Mouse (Mus musculus): ENCODE results near the gene Dcst1.
A peak's percentile ranks its signal among the peaks of the same experiment; 100 is the strongest.

The Dcst1 gene

DNA sequence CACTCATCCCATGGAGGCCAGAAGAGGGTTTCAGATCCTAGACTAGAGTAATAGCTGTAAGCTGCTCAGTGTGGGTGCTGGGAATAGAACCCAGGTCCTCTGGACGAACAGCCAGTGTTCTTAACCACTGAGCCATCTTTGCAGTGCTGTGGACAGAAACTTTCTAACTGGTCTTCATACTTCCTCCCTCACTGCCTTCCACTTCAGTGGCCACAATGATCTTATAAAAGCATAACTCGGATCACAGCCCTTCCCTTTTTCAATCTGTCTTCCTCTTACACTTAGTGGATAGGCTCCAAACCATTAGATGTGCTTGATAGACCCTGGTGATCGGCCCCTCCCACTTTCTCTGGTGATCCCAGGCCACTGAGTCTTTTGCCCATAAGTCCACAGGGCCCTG lies 4.8 kb downstream of the Dcst1 start:
- DNase-seq, result no peak

DNA sequence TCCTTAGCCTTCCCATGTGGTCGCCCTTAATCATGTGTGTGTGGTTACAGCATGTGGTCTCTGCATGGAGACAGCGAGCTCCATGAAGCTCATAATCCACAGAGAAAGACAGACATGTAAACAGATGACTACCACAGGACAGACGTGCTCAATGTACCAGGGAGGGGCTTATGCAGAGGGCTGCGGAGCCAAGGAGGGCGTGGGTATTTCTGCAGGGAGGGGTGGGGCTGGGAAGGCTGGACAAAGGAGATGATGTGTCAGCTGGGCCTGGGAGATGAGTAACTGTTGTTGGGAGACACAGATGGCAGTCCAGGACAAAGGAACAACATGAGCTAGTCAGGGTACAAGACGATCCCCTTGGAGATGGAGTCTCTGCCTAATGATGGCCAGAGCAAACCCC lies 5.4 kb downstream of the Dcst1 start:
- DNase-seq, result peak; percentile 48

DNA sequence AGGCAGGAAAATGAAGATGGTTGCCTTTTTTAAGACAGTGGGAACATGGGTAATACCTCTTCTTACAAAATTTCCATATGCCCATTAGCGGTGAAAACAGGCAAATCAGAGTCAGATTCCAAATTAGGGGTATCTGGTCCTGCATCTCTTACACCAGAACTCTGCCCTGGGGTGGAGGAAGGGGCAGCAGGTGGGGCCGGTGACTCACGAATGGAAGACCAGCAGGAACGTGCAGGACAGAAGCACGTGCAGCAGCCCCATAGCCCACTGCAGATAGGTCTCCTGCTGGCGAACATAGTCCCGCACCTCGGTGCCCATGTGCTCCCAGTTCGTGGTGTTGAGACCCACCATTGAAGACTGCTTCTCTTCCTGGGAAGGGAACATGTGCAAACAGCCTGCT lies 9.0 kb downstream of the Dcst1 start:
- no peak for DNase-seq

DNA sequence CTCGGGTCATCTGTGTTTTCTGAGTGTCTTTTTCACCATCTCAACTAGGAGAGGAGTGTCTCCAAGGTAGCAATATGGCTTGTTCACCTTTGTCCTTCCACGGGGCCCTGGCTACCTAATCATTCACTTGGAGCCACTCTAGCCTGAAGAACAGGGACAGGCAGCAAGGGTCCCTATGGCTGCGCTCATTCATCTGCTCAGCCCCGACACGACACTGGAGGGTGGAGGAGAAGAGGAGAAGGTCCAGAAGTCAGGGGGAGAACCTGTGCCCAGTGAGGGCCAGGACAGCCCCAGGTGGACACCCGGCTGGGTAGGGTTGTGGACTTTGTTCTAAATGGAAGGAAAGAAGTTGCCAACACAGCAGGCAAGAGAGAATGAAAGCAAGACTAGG lies 9.5 kb downstream of the Dcst1 start:
- DNase-seq, result no peak

DNA sequence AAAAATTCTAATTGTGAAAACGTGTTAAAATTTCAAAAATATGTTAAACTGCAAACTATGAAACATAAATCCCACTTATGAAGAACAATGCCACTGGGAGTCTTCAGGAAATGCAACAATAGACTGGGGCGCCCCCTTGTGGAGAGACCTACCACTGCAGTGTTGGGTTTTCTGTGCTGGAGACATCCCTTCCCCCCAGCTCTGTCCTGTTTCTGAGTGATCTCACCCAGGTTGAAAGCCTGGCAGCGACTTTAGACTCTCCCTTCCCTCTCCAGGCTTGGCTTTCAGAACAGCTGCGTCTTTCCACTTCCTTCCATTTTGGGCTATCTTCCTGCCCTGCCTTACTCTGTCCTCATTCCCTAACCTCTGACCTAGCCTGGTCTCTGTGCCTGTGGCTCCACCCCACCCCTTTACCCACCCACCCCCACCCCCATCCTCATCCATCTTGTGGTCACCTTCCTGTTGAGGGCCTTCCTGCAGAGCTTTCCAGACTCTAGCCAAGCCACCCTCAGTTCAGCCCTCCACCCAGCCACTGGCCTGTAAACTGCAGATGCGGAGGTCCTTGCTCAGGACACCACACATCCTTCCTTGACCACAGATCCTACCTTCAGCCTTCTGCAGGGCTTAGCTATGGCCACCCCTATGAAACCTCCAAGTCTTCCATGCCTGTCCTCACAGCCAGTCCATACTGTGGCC lies 10.1 kb downstream of the Dcst1 start:
- DNase-seq, result peak; percentile 87

DNA sequence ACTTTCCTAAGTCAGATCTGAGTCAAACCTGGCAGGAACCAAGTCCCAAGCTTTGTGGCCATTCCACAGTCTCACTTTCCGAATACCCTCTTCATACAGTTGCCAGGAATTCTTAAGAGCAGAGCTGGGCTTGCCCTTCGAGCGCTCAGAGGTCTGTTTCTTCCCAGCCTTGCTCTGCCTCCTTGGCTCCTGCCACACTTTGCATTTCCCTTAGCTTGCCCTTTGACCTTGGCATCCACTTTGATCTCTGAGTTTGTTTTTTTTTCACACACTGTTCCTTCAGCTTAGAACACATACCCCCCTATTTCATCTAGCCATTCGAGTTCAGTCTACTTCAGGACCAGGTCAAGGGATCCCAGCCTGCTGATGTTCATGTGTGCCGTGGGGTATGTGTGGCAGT lies 13.8 kb downstream of the Dcst1 start:
- DNase-seq, result no peak

DNA sequence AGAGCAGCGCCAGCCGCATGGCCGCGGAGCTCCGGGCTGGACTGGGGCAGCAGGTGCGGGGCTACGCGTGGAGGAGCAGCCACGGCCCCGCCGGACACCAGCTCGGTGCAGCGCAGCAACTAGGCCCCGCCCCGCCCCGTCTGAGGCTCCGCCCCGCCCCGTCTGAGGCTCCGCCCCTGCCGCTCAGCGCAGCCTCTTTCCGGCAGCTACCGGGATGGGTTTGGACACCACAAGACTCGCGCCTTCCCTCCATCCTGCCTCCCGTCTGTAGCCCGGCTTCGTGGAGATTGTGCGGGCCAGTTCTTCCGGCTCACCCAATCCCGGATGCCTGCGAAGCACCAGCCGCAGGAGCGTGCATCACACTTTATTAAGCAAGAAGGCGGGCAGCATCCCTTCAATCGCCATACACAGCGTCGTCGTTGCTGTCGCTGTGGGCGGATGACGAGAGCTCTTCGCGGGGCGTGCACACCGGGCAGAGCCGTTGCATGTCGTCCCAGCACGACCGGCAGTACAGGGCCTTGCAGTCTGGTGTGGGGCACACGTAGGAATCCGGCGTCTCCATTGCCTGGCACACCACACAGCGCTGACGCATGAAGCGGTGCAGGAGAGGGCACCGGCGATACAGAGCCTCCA lies 15.1 kb downstream of the Dcst1 start, which contains the start of gene Adam15:
Gene Adam15, minus strand, starts transcription at position 128 of the 633 bp plus-strand sequence.
- peak; percentile 92 for DNase-seq

DNA sequence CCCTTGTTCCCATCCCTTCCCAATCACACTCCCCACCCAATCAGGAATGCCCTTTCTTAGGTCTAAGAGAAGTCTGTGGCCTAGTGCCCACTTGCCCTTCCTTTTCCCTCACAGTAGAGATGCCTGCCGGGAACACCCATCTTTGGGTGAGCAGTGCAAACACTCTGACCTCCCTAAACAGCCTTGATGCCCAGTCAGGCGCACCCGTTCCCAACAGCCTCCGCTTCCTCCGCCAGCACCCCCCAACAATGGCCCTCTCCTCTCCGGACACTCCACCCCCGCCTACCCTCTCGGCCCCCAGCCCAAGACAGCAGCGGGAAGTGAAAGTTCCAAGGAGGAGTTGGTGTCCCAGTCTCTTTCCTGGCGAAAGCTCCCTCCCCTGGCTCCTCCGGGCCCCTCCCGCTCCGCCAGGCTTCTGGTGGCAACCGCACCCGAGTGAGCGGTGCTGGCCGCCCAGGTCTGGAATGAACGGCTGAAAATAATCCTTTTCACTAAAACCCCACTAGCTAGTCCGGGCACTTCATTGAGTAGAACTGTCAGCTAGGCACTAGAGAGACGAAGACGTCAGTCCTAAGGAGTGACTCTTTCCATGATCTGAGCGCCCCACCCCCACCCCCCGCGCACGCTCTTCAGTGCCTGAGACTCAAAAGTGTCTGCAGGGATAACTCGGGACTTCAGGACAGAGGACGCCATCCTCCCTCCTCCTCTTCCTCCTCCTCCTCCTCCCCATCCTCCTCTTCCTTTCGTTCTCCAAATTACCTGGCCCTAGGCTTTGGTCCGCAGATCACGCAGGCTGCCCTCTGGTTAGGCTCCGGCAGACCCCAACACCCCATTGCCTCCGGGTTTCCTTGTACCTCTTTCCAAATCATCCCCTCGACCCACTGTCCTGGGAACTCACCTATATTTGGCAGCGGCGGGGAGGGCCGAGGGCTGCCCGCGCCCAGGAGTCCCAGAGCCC lies 15.9 kb downstream of the Dcst1 start:
- DNase-seq, result peak; percentile 51

DNA sequence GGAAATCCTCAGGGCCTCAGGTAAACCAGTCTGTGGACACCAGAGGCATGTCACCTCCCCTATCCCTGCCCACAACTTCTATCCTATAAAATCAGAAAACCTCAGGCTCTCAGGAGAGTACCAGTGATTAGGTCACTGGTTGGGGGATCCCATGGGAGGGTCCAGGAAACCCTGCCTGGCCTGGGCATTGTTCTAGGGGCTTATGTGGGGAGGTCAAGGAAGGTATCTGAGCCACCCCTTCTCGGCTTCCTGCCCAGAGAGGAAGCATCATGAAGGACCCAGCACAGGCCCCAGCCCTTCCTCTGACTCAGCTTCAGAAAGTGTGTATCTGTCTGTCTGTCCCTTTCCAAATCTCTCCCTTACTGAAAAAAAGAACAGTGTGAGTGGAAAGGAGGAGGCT lies 17.1 kb downstream of the Dcst1 start:
- DNase-seq, result no peak

DNA sequence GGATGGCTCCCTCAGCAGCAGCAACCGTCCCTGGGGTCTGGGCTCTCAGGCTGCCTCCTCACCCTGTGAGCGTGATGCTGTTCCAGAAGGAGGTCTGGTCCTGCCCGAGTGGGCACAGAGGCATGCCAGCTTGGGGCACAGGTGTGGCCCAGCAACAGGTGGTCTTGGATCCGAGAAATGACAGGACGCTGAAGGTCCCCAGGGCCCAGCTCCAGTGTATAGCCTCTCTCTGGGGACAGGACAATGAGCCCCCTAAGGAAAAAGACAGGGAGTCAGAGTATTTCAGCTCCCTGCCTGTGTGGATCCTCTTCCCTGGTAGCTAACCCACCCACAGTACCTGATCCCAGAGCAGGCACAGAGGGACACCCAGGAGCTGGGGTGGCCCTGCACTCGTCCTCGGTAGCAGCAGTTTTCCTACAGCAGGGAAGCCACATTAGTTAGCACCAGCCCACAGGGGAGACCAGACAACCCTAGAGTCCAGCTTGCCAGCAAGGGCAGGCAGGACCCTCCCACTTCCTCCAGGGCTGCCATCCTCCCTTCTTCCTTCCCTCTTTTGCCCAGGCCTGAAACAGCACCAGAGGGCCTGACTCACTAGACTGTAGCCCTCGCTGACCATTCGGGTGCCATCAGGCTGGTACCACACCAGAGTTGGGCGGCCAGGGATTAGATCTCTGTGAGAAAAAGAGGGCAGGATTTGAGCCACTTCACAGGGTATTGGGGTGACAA lies 18.1 kb downstream of the Dcst1 start:
- DNase-seq, result no peak

DNA sequence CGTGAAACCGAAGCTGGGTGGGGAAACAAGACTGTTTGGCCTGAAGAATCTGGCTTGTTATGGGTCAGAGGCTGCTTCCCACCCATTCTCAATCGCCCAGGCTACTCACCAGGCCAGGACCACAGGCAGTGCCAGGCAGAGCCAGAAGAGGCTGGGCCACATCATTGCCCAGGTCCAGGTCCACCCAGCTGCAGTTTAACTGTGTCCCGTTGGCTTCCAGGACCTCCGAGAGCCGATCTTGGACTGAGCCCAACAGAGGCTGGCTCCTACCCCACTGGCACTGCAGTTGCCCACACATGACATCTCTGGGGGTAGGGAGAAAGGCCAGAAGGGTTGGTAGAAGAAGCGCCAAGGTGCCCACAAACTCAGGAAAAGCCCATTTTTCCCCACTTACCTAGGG lies 21.8 kb downstream of the Dcst1 start:
- no peak for DNase-seq

DNA sequence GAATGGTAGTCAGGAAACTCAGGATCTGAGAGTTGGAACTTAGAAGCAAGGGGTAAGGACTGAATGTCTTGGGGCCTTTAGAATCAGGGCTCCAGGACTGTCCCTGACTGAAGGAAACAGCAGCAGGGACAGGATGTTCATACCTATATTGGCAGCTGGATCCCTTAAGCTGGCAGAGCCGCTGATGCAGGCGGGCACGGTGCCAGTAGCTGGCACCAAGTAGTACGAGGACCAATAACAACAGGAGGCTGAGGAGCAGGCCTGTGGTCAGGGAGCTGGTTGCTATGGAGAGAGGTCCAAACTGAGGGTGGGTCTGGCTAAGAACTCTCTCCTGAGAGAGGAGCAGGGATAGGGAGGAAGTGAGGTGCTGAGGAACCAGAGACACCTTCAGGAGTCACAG lies 23.3 kb downstream of the Dcst1 start:
- no peak for DNase-seq

DNA sequence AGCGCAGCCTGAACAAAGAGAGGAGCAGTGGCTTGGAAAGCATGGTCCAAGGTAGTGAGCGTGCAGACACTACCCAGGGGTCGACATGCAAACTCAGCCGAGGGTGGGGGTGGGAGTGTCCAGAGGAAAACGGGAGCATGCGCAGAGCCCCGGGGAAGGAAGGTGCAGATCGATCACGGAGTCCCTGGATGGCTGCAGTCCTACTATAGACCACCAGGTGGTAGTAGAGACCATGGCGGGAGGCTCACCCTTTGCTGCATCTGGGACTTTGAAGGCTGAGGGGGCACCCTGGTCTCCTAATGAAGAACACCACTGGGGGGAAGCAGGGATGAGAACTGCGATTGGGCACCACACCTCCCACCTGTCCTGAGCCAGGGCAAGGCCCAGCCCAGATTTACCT lies 24.6 kb downstream of the Dcst1 start:
- DNase-seq, result peak; percentile 88

DNA sequence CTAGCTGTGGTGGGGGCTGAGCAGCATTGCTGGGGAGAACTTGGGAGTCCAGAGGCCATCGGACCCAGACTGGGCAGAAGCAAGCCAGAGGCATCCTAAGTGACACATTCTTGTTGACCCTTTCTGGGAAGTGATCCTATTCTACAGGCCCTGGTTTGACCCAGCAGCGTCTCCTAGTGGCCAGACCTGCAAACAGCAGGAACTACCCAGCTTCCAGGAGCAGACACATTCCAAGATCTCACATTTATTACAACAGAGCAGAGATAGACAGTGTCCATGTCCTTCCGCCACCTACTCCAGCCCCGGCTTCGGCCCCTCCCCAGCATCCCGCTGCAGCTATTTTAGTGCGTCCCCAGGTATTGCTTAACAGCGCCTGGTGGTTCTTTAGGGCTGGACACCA lies 25.6 kb downstream of the Dcst1 start:
- DNase-seq, result peak; percentile 85

DNA sequence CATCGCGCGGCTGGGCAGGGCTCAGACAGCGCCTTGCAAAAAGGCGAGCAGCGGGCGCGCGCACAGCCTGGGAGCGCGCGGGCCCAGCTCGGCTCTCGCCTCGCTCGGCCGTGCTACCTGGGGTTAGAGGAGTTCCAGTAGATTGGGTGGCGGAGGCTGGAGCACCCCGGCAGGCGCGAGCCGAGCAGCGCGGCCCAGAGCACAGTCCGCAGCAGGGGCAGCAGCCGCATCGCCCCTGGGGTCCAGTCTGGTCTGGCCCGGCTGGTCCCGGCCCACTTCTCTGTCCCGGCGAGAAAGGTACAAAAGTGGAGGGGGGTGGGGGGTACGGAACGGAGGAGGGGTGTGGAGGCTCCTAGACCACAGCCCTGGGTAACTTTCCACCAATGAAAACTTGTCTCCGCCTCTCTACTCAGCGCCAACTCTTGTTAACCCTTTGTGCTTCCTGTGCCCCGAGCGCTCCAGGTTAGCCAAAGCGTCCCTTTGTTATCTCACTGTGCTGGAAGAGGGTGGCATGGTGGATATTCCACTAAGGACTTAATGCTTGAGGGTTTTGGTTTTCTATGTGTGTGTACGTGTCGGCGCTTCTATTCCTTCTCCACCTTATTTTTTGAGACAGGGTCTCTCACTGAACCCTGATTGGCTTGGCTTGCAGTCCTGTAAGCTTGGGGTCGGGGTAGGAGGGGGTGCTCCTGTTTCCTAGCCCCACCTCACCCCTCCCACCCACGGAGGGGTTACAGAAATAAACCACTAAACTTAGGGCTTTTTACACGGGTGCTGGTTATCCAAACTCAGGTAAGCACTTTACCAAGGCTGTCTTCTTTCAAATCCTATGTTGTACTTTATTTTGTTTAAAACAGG lies 27.1 kb downstream of the Dcst1 start, which contains the start of gene Efna4:
Gene Efna4, minus strand, starts transcription at position 308 of the 858 bp plus-strand sequence.
- peak; percentile 84 for DNase-seq

DNA sequence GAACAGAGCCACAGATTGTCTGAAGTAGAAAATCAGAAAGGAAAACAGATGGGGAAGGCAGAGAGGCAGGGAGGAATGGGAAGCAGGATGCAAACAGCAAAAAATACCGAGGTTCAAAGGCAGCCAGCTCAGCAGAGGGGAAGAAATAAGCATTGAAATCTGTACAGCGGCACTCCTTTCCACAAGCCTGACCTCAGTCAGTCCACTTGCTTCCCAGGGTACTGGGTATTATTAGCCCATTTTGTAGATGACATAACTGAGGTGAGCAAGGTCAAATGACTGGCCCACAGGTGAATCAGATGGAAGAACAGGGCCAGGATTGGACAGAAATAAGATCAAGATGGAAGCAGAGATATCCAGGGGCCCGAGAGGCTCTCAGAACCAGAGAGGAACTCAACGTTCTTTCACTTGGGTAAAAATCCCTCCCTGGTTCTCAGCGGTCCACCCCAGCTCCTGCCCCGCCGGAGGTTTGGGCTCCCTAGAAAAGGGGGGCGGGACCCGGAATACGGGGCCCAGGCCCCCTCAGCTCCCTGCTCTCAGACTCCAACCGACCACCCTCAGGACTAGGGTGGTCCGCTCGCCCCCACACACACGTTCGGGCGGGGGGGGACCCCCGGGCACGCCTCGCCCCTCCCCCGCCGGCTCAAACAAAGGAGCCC lies 27.9 kb downstream of the Dcst1 start:
- no peak for DNase-seq

DNA sequence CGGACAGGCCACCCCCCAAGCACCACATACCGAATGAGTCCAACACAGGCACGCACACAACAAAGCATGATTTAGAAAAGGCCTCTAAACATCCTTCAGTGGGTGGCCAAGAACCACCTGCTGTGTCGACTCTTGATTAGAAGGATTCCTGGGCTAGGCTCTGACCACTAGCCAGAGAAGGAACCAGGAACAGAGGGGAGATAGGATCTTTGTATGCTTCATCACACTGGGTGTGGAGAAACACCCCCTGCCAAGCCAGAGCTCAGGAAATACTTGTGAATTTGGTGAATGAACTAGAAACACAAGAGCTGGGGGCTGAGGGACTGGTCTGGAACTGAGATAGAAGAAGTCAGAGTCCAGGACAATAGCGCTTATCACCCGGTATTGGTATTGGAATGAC lies 28.5 kb downstream of the Dcst1 start:
- DNase-seq, result no peak

DNA sequence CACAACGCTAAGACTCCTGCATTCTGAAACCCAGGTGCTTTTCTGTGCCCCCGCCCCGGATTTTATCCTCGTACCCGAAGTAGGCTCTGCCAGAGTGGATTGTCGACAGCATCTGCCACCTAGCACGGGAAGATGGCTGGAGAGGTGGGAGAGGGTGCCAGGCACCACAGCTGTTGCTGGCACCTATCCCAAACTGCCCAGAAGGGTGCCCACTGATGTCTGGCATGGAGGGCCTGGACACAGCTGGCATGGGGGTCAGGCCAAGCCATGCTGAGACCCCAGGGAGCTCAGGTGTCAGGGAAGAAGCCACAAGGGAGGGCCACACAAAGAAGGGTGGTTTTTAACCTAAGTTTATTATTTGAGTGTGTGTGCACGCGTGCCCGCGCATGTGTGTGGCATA lies 32.0 kb downstream of the Dcst1 start:
- no peak for DNase-seq

DNA sequence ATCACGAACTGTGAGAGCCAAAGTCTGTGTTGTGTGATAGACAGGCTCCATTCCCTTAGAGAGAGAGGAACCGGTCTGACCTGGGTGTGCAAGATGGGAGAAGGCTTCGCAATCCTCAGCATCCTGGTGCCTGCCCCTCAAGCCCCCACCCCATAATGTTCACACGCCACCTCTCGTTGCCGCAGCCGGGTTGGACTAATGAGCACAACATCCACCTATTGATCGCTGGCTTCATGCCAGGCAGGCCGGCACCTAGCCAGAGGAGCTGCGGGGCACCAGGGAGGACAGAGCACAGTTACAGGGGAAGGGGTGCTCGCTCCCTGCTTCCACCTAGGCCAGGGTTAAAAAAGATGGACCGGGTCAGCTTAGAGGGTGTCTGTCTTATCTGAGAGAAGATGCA lies 32.6 kb downstream of the Dcst1 start:
- no peak for DNase-seq

DNA sequence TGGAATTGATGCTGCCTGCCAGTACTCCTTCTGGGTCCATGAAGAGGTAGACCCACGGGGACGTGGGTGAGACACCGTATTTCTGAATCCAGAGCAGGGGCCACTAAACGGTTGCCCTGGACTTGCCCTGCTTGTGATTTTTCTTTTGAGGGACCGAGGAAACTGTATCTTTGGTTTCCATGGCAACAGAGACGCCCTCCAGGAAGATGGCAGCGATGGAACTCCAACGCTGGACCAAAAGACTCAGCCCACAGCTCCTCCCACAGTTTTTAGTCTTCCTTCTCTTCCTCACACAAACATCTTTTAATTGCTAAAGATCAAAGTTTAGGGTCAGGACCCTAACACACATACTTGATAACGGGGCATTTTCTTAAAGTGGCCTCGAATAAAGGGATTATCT lies 33.0 kb downstream of the Dcst1 start:
- no peak for DNase-seq

DNA sequence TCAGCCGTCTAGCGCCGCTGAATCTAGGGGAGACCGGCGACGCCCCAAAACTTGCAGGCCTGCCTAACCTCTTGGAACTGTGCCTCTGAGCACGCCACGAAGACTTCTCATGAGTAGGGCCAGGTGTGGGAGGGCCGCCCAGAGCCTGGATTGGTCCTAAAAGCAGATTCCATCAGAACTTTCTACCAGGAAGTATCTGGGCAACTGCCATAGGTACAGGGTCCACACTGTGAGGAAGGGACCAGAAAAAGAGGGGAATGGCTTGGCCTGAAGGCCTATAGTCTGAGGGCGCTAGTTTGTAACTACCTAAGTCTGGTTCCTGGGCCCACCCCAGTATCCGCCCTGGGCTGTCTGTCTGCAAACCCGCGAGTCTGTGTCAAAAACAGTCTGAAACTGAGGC lies 33.5 kb downstream of the Dcst1 start:
- no peak for DNase-seq
